Mouse (Mus musculus): ENCODE measurements around the gene Mrpl32. TPM values are rescaled to one million over a fixed set of nuclear protein-coding genes. Genes with fewer than 3 reads are reported as not detected.

Mrpl32 gene
- polyA plus RNA-seq, 1 experiment from 2014 or later: 107 TPM

GRCm38 (mm10) chr13:14580392-14580791 is 32.6 kb downstream of the Mrpl32 start:
- no peak overlapping the region for H3K4me2 ChIP-seq (ENCODE audit: low read length)
- ATAC-seq: no peak
- H3K4me1 ChIP-seq (ENCODE audit: control insufficient read depth, insufficient read depth, low read length): no peaks in the 10 kb centered on the region
- H3K27ac ChIP-seq (ENCODE audit: low read length): no peak overlapping the region
- H3K4me3 ChIP-seq (ENCODE audit: low read depth, low read length): no peak overlapping the region
- no peak overlapping the region for H3K9ac ChIP-seq (ENCODE audit: low read depth, low read length)
- no peaks in the 10 kb centered on the region for H3K36me3 ChIP-seq (ENCODE audit: control insufficient read depth, insufficient read depth, low read length)
- 78% methylated on average over 3 of the region's 3 CpGs for WGBS
- H3K27me3 ChIP-seq (ENCODE audit: control insufficient read depth, insufficient read depth, low read depth, low read length): no peaks in the 10 kb centered on the region
- H3K9me3 ChIP-seq (replicated peaks; ENCODE audit: control insufficient read depth, low read length, poor library complexity, severe bottlenecking): 0 out of 2 replicates have a peak, but pooled peaks cover 5% of the 10 kb centered on the region

- Histone ChIP-seq H3K9me3 (replicated peaks; ENCODE audit: control insufficient read depth, low read length, poor library complexity, severe bottlenecking) (0 out of 2 replicates have a peak, but pooled peaks cover 5% of the 10 kb centered on the region), H3K36me3 (ENCODE audit: control insufficient read depth, insufficient read depth, low read length) (no peaks in the 10 kb centered on the region), H3K27ac (ENCODE audit: low read length) (no peak overlapping the region), H3K27me3 (ENCODE audit: control insufficient read depth, insufficient read depth, low read depth, low read length) (no peaks in the 10 kb centered on the region), H3K4me1 (ENCODE audit: control insufficient read depth, insufficient read depth, low read length) (no peaks in the 10 kb centered on the region), H3K4me3 (ENCODE audit: low read depth, low read length) (no peak overlapping the region), H3K9ac (ENCODE audit: low read depth, low read length) (no peak overlapping the region), H3K4me2 (ENCODE audit: low read length) (no peak overlapping the region)
- no peak for ATAC-seq
Observed at GRCm38 (mm10) chr13:14574128-14574527, 38.8 kb downstream of the Mrpl32 start.

GRCm38 (mm10) chr13:14561336-14561735 is 51.6 kb downstream of the Mrpl32 start:
- 0 out of 2 replicates have a peak, but pooled peaks have one; percentile 5 for ATAC-seq
- Histone ChIP-seq H3K4me1 (ENCODE audit: control insufficient read depth, insufficient read depth, low read length) (no peaks in the 10 kb centered on the region), H3K4me2 (ENCODE audit: low read length) (no peak overlapping the region), H3K9ac (ENCODE audit: low read depth, low read length) (no peak overlapping the region), H3K27me3 (ENCODE audit: control insufficient read depth, insufficient read depth, low read depth, low read length) (no peaks in the 10 kb centered on the region), H3K4me3 (ENCODE audit: low read depth, low read length) (no peak overlapping the region), H3K27ac (ENCODE audit: low read length) (no peak overlapping the region), H3K9me3 (replicated peaks; ENCODE audit: control insufficient read depth, low read length, poor library complexity, severe bottlenecking) (no peaks in the 10 kb centered on the region), H3K36me3 (ENCODE audit: control insufficient read depth, insufficient read depth, low read length) (no peaks in the 10 kb centered on the region)
- 81% methylated on average over 1 of the region's 1 CpGs for WGBS

Other genes starting within 250 kb of the Mrpl32 start
- 45.9 and 51.8 TPM in 2 replicates for gene Hecw1, start 89.9 kb downstream of the Mrpl32 start, polyA plus RNA-seq (2015; fragmentation: Nextera tagmentation; extraction: Ambion mirVana)
- gene Psma2, start 75 bp upstream of the Mrpl32 start, polyA plus RNA-seq (2015; fragmentation: Nextera tagmentation; extraction: Ambion mirVana): 159 and 168 TPM in 2 replicates
- gene AW209491, start 17.0 kb upstream of the Mrpl32 start, polyA plus RNA-seq (2015; fragmentation: Nextera tagmentation; extraction: Ambion mirVana): 49.9 and 59.5 TPM in 2 replicates